Mouse (Mus musculus): ENCODE data around the gene 1190002N15Rik. TPM values are rescaled to one million over a fixed set of nuclear protein-coding genes. Genes with fewer than 3 reads are reported as not detected.

The 1190002N15Rik gene
- polyA plus RNA-seq, 1 experiment from 2014 or later = 13.4 TPM

- WGBS = 61% methylated on average over 10 of the region's 10 CpGs
- no peak for TF ChIP-seq EP300 (optimal IDR thresholded peaks at IDR 0.05)
- no peak for TF ChIP-seq CTCF (IDR thresholded peaks at IDR 0.05; ENCODE audit: low read depth)
- H3K4me2 ChIP-seq (replicated peaks; ENCODE audit: low read depth) = no peak overlapping the region
These were observed 64.8 kb downstream of the 1190002N15Rik start for GRCm38 (mm10) chr9:94472963-94473582.

GRCm38 (mm10) chr9:94471485-94471884 lies 66.4 kb downstream of the 1190002N15Rik start:
- H3K4me1 ChIP-seq (replicated peaks; ENCODE audit: control insufficient read depth, insufficient read depth) = no peaks in the 10 kb centered on the region
- DNase-seq (ENCODE audit: low spot score) = no peak
- H3K4me2 ChIP-seq (replicated peaks; ENCODE audit: low read depth) = no peak overlapping the region
- no peak for ATAC-seq (ENCODE audit: low FRiP score, low TSS enrichment)
- H3K4me3 ChIP-seq (ENCODE audit: low read depth, low read length) = no peak overlapping the region
- WGBS = 54% methylated on average over 2 of the region's 2 CpGs
- no peak overlapping the region for H3K27ac ChIP-seq (replicated peaks)
- no peaks in the 10 kb centered on the region for H3K9me3 ChIP-seq (ENCODE audit: control insufficient read depth, low read length)
- no peak overlapping the region for H3K9ac ChIP-seq (ENCODE audit: low read length)
- no peak for TF ChIP-seq EP300 (optimal IDR thresholded peaks at IDR 0.05)
- TF ChIP-seq CTCF (IDR thresholded peaks at IDR 0.05; ENCODE audit: low read depth) = no peak
- H3K27me3 ChIP-seq (ENCODE audit: control insufficient read depth, insufficient read depth, low read length) = no peaks in the 10 kb centered on the region
- H3K36me3 ChIP-seq (ENCODE audit: control insufficient read depth, insufficient read depth, low read length) = no peaks in the 10 kb centered on the region

More at GRCm38 (mm10) chr9:94472963-94473582, 64.8 kb downstream of the 1190002N15Rik start:
- Histone ChIP-seq H3K36me3 (ENCODE audit: control insufficient read depth, insufficient read depth, low read length) (no peaks in the 10 kb centered on the region), H3K4me3 (ENCODE audit: low read depth, low read length) (no peak overlapping the region), H3K4me1 (replicated peaks; ENCODE audit: control insufficient read depth, insufficient read depth) (no peaks in the 10 kb centered on the region), H3K27me3 (ENCODE audit: control insufficient read depth, insufficient read depth, low read length) (no peaks in the 10 kb centered on the region), H3K9me3 (ENCODE audit: control insufficient read depth, low read length) (no peaks in the 10 kb centered on the region), H3K27ac (replicated peaks) (no peak overlapping the region), H3K9ac (ENCODE audit: low read length) (no peak overlapping the region)
- no peak for DNase-seq (ENCODE audit: low spot score)
- ATAC-seq (ENCODE audit: low FRiP score, low TSS enrichment) = no peak

Other genes with a start within 250 kb of the 1190002N15Rik start
- gene Slc9a9, start 131.8 kb upstream of the 1190002N15Rik start, polyA plus RNA-seq (2015; fragmentation: Nextera tagmentation; extraction: Ambion mirVana) = 3.4 and 3.8 TPM in 2 replicates

All from stomach, postnatal 0 days (tissue).